Mouse (Mus musculus) cerebral cortex, adult 2 months (tissue): Measurements from ENCODE around the gene Trpc4ap.

Experiments
- WGBS: fragments of 180-500 bp; shearing (Covaris S2); methylation state at CpG from one replicate; pipeline ENCODE4 v1.1.7; 2018; 5-methylcytosine and 5-hydroxymethylcytosine counted together

The Trpc4ap gene

DNA sequence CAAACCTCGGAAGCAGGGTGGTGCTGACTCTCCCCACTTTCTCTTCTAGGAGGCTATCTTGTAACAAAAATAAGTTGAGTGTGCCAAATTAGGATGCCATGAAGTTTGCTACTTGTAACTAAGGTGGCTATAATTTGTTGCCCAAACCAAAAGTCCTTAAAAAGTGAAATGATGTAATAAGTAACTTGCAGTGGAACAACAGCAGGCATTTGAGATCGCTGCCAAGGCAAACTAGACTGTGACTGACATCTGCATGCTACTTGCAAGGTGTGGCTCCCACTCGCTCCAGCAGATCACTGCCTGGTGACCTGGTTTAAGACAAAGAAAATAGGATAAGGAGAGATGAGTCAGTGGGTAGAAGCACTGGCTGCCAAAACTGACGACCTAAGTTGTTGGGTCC is 952 bp upstream of the Trpc4ap start:
- WGBS: 81% methylated on average over 4 of the region's 4 CpGs

DNA sequence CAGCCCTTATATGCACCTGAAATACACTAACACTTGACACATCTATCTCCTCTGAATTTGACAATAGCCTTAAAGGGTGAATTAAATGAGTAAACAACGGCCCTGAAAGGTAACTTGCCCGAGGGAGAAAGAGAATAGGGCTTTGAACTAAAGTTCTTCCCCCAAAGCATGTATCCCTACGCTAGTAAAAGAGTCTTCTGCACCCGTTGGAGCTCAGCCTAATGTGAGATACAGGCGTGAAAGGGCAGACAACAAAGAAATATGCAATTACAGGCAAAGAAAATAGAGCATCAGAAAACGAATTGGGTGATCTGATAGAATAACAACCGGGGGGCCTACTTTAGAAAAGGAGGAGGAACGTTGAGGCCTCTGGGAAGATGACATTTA is 855 bp downstream of the Trpc4ap start:
- under 1% methylated on average over 8 of the region's 8 CpGs for WGBS

DNA sequence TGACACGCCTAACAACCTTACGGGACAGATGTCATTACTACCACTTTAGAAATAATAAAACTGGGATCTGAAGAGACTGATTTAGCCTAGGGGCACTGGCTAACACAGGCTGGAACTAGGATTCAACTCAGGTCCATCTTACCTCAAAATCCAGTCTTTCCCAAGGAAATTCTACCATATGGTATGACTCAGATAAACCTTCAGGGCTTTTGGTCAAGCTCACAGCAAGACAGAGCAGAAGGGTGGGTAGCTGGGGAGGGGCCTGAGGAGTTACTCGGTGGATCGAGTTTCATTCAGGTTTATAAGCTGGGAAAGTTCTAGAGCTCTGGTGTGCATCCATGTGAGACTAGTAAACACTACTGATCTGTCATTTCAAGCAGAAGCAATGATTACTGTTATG is 3.0 kb downstream of the Trpc4ap start:
- WGBS: 67% methylated on average over 4 of the region's 4 CpGs

DNA sequence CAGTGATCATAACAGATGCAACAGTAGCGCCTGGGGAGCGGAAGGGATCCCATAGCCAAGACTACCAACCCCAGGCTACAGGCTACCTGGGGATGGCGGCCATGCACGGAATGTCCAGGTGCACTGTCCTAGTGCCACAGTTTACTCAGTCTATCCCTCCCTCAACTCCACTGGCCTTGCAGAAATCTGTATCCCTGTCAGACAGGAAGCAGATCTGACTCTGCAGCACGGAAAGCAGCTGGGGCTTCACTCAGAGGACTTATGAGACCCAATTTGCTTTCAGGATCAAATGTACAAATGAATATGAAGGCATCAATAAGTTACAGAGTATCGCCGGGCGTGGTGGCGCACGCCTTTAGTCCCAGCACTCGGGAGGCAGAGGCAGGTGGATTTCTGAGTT is 4.4 kb downstream of the Trpc4ap start:
- 96% methylated on average over 11 of the region's 11 CpGs for WGBS

DNA sequence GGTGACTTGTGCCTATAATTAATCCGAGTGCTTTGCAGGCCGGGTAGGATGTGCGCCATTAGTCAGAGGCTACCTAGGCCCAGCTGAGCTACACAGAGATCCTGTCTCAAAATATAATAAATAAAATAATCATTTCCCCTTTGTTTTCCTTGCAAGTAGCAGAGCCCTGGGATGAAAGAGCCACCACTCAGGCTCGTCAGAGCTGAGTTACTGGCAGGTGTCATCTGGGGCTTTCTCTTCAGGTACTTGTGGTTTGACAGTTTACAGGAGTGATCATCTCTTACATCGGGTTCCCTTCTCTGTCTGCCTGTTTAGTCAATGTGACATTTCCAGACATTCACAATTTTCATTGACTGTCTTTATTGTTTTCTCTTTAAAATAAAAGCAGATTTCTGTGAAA is 5.6 kb downstream of the Trpc4ap start:
- 77% methylated on average over 5 of the region's 5 CpGs for WGBS

DNA sequence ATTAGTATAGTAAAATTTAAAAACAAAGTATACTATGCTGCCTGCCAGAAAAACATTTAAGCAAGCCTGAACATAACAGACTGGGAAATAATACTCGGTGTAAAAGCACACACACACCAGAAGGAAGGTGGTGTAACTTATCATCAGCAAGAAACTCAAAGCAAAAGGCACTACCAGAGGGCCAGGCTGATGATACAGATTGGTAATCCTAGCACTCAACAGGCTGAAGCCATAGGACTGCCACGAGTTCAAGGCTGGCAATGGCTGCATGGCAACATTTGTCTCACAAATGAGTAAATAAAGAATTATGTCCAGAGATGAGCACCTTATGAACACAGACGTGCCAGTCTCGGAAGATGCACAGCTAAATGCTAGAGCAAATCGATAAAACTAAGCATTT is 8.4 kb downstream of the Trpc4ap start:
- WGBS: 83% methylated on average over 5 of the region's 5 CpGs

DNA sequence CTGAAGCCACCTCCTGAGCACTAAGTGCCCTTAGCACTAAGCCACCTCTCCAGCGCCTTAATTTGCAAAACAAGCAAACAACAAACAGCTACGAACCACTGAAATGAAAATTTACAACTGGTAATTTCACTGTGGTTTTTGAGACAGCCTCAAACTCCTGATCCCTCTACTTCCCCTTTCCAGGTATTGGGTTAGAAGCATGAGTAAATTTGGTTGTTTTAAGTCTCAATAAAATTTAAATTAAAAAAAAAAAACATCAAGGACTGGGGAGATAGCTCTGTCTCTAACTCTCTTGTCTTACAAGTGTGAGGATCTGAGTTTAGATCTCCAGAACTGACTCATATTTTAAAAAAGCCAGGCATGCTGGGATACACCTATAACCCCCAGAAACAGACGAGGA is 9.0 kb downstream of the Trpc4ap start:
- 66% methylated on average over 3 of the region's 3 CpGs for WGBS

DNA sequence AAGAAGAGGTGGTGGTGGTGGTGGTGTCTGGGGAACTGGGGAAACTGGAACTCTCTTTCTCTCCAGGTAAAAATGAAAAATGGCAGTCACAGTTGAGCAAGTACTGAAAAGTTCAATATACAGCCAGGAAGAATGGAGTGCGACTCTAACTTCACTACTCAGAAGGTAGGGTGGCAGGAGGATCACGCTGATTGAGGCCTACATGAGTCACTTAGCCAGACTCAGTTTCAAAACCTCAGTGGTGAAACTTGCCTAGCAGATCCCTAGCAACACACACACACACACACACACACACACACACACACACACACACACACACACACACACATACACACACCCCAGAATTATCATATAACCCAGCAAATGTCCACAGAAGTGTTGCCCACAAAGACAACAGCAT is 10.3 kb downstream of the Trpc4ap start:
- 61% methylated on average over 2 of the region's 2 CpGs for WGBS

DNA sequence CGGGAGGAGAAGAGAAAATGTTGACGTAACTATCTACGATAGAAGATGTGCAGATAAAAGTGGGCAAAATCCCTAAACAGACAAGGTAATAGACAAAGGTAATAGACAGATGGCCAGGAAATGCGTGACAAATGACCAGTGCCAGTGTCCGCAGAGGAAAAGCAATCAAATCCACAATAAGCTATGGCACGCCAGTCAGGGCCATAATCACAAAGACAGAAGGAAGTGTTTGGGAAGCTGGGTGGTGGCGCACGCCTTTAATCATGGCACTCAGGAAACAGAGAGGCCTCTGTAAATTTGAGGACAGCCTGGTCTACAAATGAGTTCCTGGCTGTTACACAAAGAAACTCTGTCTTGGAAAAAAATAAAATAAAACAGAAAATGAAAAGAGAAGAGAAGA is 11.0 kb downstream of the Trpc4ap start:
- 62% methylated on average over 8 of the region's 8 CpGs for WGBS

DNA sequence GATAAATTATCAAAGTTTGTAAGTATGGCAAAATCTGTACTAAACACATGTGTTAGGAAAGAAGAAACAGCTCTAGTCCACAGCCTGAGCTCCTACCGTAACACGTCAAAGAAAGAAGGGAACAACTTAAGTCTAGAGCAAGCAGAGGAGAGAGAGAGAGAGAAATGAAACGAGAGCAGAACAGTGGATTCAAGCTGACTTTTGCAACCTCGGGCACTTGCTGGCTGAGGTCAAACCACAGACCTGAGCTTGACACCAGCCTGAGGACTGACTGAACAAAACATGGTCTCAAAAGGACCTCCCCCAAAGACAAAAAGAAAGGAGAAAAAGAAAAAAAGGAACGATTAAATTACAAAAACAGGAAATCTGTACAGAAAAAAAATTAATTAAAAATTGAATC is 11.6 kb downstream of the Trpc4ap start:
- WGBS: 49% methylated on average over 5 of the region's 5 CpGs

DNA sequence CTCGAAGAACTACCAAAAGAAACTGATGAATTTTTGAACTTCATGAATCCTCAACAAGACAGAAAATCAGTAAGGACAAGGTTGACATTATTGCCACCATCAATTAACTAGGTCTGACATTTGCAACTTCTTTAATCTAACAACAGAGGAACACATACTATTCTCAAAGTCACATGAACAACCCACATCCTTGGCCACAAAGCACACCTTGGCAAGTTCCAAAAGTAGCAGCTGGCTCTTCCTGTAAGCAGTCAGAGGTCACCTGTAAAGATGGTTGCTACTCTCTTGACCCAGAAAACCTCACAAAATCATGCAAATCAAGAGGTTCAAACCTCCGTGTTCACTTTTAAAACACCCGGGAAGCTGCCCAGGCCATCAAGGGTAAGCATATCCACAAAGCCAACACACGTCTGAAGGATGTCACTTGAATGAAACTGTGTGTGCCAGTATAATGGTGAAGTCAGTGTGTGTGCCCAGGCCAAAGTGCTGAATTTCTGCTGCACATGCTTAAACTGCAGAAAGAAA is 12.5 kb downstream of the Trpc4ap start:
- WGBS: 58% methylated on average over 4 of the region's 4 CpGs

DNA sequence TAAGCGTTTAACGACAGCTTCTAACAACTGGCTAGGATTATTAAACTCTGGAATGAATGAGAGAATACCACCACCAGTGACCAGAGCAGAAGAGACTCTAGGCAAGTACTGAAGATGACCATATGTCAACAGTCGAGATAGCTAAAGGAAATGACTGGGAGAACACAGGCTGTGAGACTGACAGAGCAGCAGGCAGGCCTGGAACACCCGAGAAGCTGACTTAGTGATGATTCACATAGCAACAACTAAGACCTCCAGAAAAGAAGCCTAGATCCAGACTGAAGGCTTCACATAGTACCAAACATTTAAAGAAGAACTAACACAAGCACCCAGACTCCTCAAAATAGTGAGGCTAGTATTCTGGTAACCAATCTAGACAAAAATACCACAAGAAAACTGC is 17.1 kb downstream of the Trpc4ap start:
- WGBS: 43% methylated on average over 4 of the region's 4 CpGs

DNA sequence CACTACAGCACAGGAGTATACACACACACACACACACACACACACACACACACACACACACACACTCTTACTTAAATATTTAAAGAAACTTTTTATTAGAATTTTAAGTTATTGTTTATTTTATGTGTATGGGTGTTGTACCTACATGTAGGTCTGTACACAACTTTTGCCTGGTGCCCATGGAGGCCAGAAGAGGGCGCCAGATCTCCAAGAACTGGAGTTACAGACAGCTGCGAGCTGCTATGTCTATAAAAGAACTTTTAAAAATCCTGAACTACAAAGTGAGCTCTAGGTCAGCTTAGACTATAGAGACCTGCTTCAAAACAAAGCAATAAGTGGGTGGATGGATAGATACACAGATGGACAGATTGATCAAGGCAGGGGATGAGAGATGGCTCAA is 18.6 kb downstream of the Trpc4ap start:
- WGBS: 17% methylated on average over 2 of the region's 2 CpGs

DNA sequence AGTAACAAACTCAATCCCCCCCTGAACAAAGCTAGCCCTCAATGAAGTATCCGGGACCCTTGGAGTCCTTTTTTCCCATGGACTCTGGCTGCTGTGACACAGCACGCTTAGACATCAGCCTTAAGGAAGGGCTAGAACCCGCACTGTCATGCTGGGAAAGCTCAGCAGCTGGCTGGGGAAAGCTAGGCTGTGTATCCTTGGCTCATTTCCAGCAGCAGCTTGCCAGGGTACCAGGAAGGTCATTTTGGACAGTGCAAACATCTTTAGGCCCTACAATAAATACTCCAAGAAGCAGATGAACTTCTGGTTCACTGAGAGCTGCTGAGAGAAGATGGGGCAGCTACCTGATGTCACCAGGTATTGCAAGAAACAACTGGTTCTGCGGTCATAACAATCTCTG is 20.9 kb downstream of the Trpc4ap start:
- 54% methylated on average over 4 of the region's 4 CpGs for WGBS

DNA sequence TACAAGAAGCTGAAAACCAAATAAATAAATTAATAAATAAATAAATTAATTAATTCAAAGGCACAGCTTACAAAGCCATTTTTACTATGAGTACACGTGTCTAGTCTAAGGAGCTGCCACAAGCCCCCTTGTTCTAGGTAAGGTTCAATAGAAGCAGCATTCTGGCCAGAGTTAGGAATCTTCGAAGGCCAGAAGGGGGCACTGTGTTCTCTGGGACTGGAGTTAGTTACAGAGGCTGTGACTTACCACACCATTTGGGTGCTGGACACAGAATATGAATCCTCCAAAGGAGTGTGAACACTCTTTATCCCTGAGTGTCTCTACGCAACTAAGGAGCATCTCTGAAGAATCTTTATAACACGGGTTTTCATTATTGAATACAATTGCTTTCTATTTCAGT is 23.7 kb downstream of the Trpc4ap start:
- 83% methylated on average over 4 of the region's 4 CpGs for WGBS

DNA sequence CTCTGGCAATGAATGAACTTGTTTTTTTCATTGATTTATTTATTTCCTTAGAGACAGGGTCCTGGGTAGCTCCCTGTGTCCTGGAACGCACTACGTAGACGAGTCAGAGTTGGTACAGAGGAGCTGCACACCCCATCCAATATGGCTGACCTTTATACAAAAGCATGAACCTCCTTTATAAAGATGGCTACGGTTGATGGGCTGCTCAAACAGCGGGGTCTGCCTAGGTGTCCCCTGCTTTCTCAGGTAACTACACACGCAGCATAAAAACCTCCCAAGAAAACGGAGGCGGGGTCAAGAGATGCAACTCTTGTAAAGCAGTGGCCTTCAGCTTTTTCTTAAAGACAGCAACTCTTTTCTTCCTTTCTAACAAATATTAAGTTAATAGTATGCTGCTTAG is 24.3 kb downstream of the Trpc4ap start:
- 96% methylated on average over 8 of the region's 8 CpGs for WGBS

DNA sequence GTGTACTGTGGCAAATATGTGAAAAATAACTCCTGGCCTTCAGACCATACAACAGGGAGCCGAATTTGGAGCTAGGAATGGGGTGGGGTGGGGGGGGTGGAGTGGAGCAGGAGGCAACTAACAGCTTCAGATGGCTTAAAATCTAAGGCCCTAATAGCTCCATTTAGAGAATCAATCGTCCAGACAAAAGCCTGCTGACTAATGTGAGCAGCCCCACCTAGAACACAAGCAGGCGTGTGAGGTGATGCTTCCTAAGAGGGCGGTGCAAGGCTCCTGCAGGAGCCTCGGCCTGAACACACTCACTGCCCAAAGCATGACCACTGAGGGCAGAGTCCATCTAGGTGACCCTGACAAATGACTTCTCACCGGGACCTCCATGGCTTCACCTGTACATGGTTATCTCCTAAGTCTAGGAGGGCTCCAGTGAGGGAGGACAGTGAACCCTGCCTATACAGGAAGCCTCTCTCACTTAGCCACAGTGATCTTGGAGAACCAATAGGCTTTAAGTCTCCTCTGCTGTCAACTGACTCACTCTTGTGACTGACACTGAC is 28.2 kb downstream of the Trpc4ap start:
- WGBS: 74% methylated on average over 6 of the region's 6 CpGs

DNA sequence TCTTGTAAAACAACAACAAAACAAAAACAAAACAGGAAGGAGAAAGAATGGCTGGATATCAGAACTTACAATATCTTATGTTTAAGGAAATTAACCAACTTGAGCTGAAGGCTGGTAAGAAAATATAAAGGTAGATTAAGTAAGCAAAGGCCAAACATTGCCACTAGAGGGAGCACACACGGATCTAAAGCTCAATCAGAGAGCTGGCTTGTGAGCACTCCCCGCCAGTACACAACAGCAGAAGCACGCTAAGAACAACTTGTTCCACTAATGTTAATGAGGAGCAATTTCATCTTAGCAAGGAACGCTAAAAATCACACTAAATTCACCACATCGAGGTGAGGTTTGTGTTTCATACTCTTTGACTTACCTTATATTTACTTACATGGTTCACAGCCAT is 29.1 kb downstream of the Trpc4ap start:
- 12% methylated on average over 5 of the region's 5 CpGs for WGBS

DNA sequence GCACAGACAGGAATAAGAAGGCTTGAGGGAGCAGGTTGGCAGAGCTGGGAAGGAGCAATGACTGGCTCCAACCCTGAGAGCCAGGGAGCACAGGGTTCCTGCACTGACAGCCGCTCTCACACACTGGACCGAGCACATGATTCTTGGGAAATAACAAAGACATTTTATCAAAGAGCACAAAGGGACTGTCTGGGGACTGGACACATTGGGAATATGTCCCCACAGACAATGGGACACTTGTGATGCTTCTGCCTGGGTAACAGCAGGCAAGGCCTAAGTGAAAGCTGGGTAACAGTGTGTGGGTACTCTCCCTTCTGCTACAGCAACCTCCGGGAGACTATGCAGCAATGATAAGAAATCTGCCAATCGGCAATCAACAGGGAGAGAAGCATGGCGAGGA is 29.8 kb downstream of the Trpc4ap start:
- 60% methylated on average over 5 of the region's 5 CpGs for WGBS

DNA sequence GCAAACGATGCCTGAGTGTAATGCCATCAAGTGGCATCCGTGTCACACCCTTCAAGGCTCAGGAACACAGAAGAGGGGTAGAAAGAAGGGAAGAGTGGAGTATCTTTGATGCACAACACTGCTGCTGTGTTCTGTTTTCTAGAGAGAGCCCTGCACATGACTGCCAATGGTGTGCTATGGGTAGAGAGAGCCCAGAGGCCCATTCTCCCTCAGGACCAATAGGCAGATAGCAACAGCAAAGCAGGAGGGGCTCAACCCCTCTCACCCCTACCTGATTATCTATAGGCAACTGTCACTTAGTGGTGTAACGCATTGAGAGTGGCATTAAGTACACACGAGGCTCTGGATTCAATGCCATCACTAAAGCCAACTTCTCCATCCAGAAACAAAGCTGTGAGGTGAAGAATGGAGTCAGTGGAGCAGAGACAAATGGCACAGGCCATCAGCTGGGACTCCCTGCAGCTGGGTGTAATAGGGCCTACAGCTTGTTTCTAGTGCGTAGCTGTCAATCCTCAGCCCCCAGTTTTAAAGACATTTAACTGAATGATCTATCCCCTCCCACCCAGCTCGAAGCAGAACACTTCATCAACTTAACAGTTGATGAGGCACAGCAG is 36.3 kb downstream of the Trpc4ap start:
- 59% methylated on average over 6 of the region's 6 CpGs for WGBS

DNA sequence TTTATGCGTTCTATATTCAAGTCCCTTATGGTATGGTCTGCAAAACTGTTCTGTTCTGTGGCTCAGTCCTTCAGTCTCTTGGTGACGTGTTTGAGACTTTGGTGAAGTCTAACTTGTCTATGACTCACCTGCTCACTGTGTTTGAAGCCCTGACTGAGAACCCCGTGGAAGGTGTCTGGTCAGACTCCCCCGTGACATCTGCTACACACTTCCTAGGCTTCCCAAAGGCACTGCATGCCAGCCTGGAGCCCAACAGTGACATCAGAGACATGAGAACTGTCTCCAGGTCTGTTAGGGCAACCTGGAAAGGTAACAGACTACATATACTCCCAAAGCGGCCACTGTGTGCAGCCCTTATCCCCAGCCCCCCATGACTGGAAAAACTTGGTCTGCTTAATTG is 39.6 kb downstream of the Trpc4ap start:
- 69% methylated on average over 5 of the region's 5 CpGs for WGBS

DNA sequence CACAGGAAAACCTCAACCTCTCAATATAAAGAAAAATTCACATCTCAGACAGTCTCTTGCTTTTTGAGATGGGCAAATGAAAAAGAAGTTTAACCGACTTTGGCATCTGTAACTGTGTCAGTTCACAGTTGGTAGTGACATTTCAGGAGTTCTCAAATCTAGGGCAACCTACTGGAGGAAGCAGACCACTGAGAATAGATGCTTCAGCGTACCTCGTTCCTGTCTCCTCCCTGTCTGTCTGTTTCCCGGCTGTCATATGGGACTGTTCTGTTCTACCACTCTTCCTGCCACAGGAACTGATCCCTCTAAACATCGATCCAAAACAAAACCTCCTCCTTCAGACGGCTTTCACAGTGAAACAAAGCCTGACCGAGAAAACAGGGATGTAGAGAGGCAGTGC is 46.4 kb downstream of the Trpc4ap start:
- 38% methylated on average over 7 of the region's 7 CpGs for WGBS

DNA sequence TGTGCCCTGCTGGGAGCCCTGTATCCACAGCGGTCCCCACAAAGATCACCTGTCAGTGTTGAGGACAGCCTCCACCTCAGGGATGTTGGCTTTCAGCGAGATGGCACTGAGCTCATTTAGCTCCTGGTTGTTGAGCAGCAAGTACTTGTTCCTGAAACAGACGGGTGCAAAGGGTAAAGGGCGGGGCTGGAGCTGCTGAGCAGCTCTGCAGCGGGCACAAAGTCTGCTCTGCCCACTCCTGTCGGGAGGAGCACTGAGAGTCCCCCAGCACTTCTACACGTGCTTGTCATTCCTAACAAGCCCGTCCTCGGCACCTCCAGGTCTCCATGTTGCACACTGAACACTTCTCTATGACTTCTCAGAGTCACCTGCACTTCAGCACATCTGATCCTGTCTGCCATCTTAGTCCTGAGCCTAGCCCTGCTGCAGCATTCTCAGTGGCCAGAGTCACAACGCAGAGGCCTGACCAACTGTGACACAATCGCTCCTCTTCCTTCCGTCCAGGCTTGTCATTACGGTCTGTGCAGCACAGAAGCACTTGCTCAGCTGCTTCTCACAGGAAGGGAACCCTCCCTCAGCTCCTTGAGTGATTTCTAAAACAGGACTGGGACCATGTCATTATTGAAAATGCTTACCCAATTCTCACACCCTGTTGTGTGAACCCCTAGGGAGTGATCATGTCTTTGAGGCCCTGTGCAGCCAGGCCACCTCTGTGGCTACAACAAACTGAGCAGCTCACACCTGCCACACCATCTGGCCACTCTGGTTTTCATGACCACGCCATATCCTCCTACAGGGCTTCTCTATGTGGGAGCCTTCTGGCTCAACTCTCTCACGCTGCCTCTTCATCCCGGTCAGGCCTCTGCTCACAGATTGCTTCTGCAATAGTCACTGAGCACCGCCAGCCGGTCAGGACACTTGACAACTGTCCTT is 50.4 kb downstream of the Trpc4ap start:
- 58% methylated on average over 18 of the region's 18 CpGs for WGBS
